Comparison of ENCODE assay signal across 13 mouse cellular contexts in the genomic region with DNA sequence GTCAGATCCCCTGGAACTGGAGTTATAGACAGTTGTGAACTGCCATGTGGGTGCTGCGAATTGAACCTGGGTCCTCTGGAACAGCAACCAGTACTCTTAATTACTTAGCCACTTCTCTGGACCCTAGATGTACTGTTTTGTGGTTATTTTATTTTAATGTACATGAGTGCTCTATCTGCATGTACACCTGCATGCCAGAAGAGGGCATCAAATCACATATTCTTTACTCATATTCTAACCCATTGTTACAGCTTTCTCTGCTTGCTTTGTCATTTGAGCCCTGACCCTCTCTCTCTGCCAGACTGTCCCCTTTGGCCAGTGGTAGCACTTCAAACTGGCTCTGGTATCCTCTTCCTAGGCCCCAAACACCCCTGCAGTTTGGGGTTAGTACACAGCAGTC.
DNase-seq lines count a peak whose midpoint lies in the region; ATAC-seq and TF ChIP-seq lines count a peak whose summit lies in the region.
"Had no signal": no experiment of that assay in that cellular context is flagged by ENCODE, and none has a peak within 500 bp of the region (broad histone marks: within the 10 kb centered on the region; RNA-seq: fewer than 3 reads in every experiment).

No protein-coding gene starts in this region.

- H3K27ac ChIP-seq in heart, adult 2 months = no peak overlapping the region
- H3K27ac ChIP-seq in lung, embryonic 14.5 days (ENCODE audit: low read depth) = no peak overlapping the region
- no peak overlapping the region for H3K27ac ChIP-seq in embryonic facial prominence, embryonic 14.5 days (replicated peaks; ENCODE audit: low read depth, low read length)
- H3K27ac ChIP-seq: liver, embryonic 13.5 days had no signal

- no peaks in the 10 kb centered on the region for H3K9me3 ChIP-seq in lung, embryonic 14.5 days (ENCODE audit: low read depth, low read length)
- H3K9me3 ChIP-seq in embryonic facial prominence, embryonic 14.5 days (ENCODE audit: control insufficient read depth, low read length) = 0 out of 2 replicates have a peak, but pooled peaks cover 4% of the 10 kb centered on the region
- H3K9me3 ChIP-seq: liver, embryonic 13.5 days had no signal

- ATAC-seq in lung, embryonic 14.5 days (ENCODE audit: insufficient read depth) = no peak
- ATAC-seq in embryonic facial prominence, embryonic 14.5 days (ENCODE audit: low read depth) = no peak

- no peaks in the 10 kb centered on the region for H3K36me3 ChIP-seq in heart, adult 2 months (ENCODE audit: control insufficient read depth, insufficient read depth, low read length)
- no peaks in the 10 kb centered on the region for H3K36me3 ChIP-seq in lung, embryonic 14.5 days (ENCODE audit: insufficient read depth)
- no peaks in the 10 kb centered on the region for H3K36me3 ChIP-seq in embryonic facial prominence, embryonic 14.5 days (ENCODE audit: control insufficient read depth, insufficient read depth, low read length)
- H3K36me3 ChIP-seq: G1E; liver, embryonic 13.5 days had no signal

- no peak for DNase-seq in heart, adult 2 months
- DNase-seq in heart, postnatal 14 days = no peak
- DNase-seq in lung, embryonic 14.5 days = peak; percentile 19
- no peak for DNase-seq in lung, postnatal 4 days
- DNase-seq in CD4-positive helper T cell, adult 2 months (ENCODE audit: low read depth, low spot score) = peak; percentile 5
- DNase-seq in embryonic facial prominence, embryonic 14.5 days (ENCODE audit: low spot score) = peak; percentile 16
- DNase-seq in thymus, postnatal 25 days = no peak
- DNase-seq: cerebellum, adult 9-10 months; heart, postnatal 10 days; kidney, adult 2 months; liver, embryonic 13.5 days; thymus, postnatal 4 days had no signal

- TF ChIP-seq POLR2A in heart, adult 2 months (IDR thresholded peaks at IDR 0.05; ENCODE audit: insufficient read depth, low read depth, low read length) = no peak

- 85% methylated on average over 1 of the region's 1 CpGs for WGBS in heart, adult 2 months
- WGBS in lung, embryonic 14.5 days = 82% methylated on average over 1 of the region's 1 CpGs
- 77% methylated on average over 1 of the region's 1 CpGs for WGBS in embryonic facial prominence, embryonic 14.5 days

- H3K4me2 ChIP-seq in lung, embryonic 14.5 days = no peak overlapping the region
- H3K4me2 ChIP-seq in embryonic facial prominence, embryonic 14.5 days (ENCODE audit: low read depth, low read length) = no peak overlapping the region
- H3K4me2 ChIP-seq: liver, embryonic 13.5 days had no signal

- no peak overlapping the region for H3K9ac ChIP-seq in heart, adult 2 months (ENCODE audit: low read depth, low read length)
- H3K9ac ChIP-seq in lung, embryonic 14.5 days = no peak overlapping the region
- no peak overlapping the region for H3K9ac ChIP-seq in embryonic facial prominence, embryonic 14.5 days (ENCODE audit: low read depth, low read length)
- H3K9ac ChIP-seq: liver, embryonic 13.5 days had no signal

- TF ChIP-seq EP300 in heart, adult 2 months (IDR thresholded peaks at IDR 0.05; ENCODE audit: insufficient read depth, low read depth, low read length) = no peak

- H3K27me3 ChIP-seq in heart, adult 2 months (ENCODE audit: control insufficient read depth, insufficient read depth, low read length) = no peaks in the 10 kb centered on the region
- H3K27me3 ChIP-seq in lung, embryonic 14.5 days (ENCODE audit: insufficient read depth, low read length) = no peaks in the 10 kb centered on the region
- H3K27me3 ChIP-seq in embryonic facial prominence, embryonic 14.5 days (replicated peaks; ENCODE audit: control insufficient read depth, insufficient read depth, low read length) = no peaks in the 10 kb centered on the region
- H3K27me3 ChIP-seq: liver, embryonic 13.5 days had no signal

- intact Hi-C loops in heart, adult 2 months (cut with DNase I) = loop anchor here (5.0 kb wide), 2 partner anchors 70 to 280 kb away; no protein-coding TSS in a partner anchor
- intact Hi-C loops in heart, postnatal 14 days (cut with DNase I) = no loop called here

- peak; percentile 54 for TF ChIP-seq CTCF in heart, adult 2 months (IDR thresholded peaks at IDR 0.05)
- TF ChIP-seq CTCF in lung, embryonic 14.5 days (IDR thresholded peaks at IDR 0.05; ENCODE audit: low read depth) = peak; percentile 47

- no peaks in the 10 kb centered on the region for H3K4me1 ChIP-seq in heart, adult 2 months (ENCODE audit: control insufficient read depth, insufficient read depth, low read length)
- no peaks in the 10 kb centered on the region for H3K4me1 ChIP-seq in lung, embryonic 14.5 days (ENCODE audit: insufficient read depth)
- H3K4me1 ChIP-seq in embryonic facial prominence, embryonic 14.5 days (ENCODE audit: control insufficient read depth, insufficient read depth, low read length) = no peaks in the 10 kb centered on the region
- H3K4me1 ChIP-seq: liver, embryonic 13.5 days had no signal

- H3K4me3 ChIP-seq in heart, adult 2 months = no peak overlapping the region
- no peak overlapping the region for H3K4me3 ChIP-seq in lung, embryonic 14.5 days (ENCODE audit: low read depth, low read length)
- no peak overlapping the region for H3K4me3 ChIP-seq in embryonic facial prominence, embryonic 14.5 days (ENCODE audit: low read depth, low read length)
- H3K4me3 ChIP-seq: liver, embryonic 13.5 days had no signal

- no peaks in the 10 kb centered on the region for H3K79me2 ChIP-seq in heart, adult 2 months (replicated peaks; ENCODE audit: control insufficient read depth, insufficient read depth, low read length)

Comparison
In these comparisons a context has a peak if more than half of its experiments do, and no peak if none do; other contexts are left out.
1. DNase-seq: peak in lung, embryonic 14.5 days (single experiment), CD4-positive helper T cell, adult 2 months (single experiment) and embryonic facial prominence, embryonic 14.5 days (single experiment); none in heart, adult 2 months (0 of 2), heart, postnatal 14 days (0 of 2), lung, postnatal 4 days (0 of 2) and thymus, postnatal 25 days (single experiment).